Mouse (Mus musculus): ENCODE results near the gene Prpf8. TPM values are rescaled to one million over a fixed set of nuclear protein-coding genes. Genes with fewer than 3 reads are reported as not detected.

The Prpf8 gene
- total RNA-seq, 1 experiment = 256 TPM

GRCm38 (mm10) chr11:75459751-75460102 is 26.9 kb upstream of the Prpf8 start:
- no peaks in the 10 kb centered on the region for H3K9me3 ChIP-seq (ENCODE audit: control insufficient read depth, insufficient read depth, low read depth, low read length)
- TF ChIP-seq HCFC1 (IDR thresholded peaks at IDR 0.05; ENCODE audit: borderline replicate concordance, insufficient read depth, low read length) = no peak
- no peak for TF ChIP-seq ZC3H11A (IDR thresholded peaks at IDR 0.05; ENCODE audit: borderline replicate concordance, low read depth, low read length)
- TF ChIP-seq CHD2 (IDR thresholded peaks at IDR 0.05; ENCODE audit: low read depth, low read length) = no peak
- TF ChIP-seq ZNF384 (IDR thresholded peaks at IDR 0.05; ENCODE audit: low read depth, low read length) = no peak
- TF ChIP-seq MAFK (IDR thresholded peaks at IDR 0.05; ENCODE audit: insufficient read depth, low read depth, low read length) = no peak
- H3K4me3 ChIP-seq (ENCODE audit: insufficient read depth in 1 of 2, low read depth in 1 of 2, low read length in 2 of 2, poor library complexity in 1 of 2, severe bottlenecking in 1 of 2) = peak overlapping the region; percentile 40 to 80
- no peak for DNase-seq (ENCODE audit: low read depth, low spot score)
- H3K9ac ChIP-seq (ENCODE audit: insufficient read depth, low read depth, low read length, poor library complexity, severe bottlenecking) = peak overlapping the region; percentile 69
- H3K27ac ChIP-seq (ENCODE audit: insufficient read depth, low read depth, low read length, poor library complexity, severe bottlenecking) = peak overlapping the region; percentile 84
- peaks cover 2 to 9% of the 10 kb centered on the region in 2 experiments; a peak in 3 of 4 replicates for H3K4me1 ChIP-seq (ENCODE audit: control insufficient read depth in 2 of 2, insufficient read depth in 2 of 2, low read length in 2 of 2, poor library complexity in 1 of 2)
- in situ Hi-C loops (cut with MboI; ENCODE audit: low sequenced_read_pairs in 2 of 2, unreplicated experiment in 2 of 2) = no loop called here
- H3K36me3 ChIP-seq (ENCODE audit: control insufficient read depth, insufficient read depth, low read length, poor library complexity, severe bottlenecking) = no peaks in the 10 kb centered on the region; the same call in 1 of the 2 replicates

- Histone ChIP-seq H3K36me3 (ENCODE audit: control insufficient read depth, insufficient read depth, low read length, poor library complexity, severe bottlenecking) (no peaks in the 10 kb centered on the region; the same call in 1 of the 2 replicates), H3K9ac (ENCODE audit: insufficient read depth, low read depth, low read length, poor library complexity, severe bottlenecking) (peak overlapping the region; percentile 82), H3K4me3 (ENCODE audit: insufficient read depth in 1 of 2, low read depth in 1 of 2, low read length in 2 of 2, poor library complexity in 1 of 2, severe bottlenecking in 1 of 2) (peak overlapping the region; percentile 69 to 80), H3K4me1 (ENCODE audit: control insufficient read depth in 2 of 2, insufficient read depth in 2 of 2, low read length in 2 of 2, poor library complexity in 1 of 2) (peaks cover 2 to 9% of the 10 kb centered on the region in 2 experiments; a peak in 3 of 4 replicates), H3K27ac (ENCODE audit: insufficient read depth, low read depth, low read length, poor library complexity, severe bottlenecking) (peak overlapping the region; percentile 95), H3K9me3 (ENCODE audit: control insufficient read depth, insufficient read depth, low read depth, low read length) (no peaks in the 10 kb centered on the region)
- TF ChIP-seq CHD2 (IDR thresholded peaks at IDR 0.05; ENCODE audit: low read depth, low read length) (peak; percentile 83), ZC3H11A (IDR thresholded peaks at IDR 0.05; ENCODE audit: borderline replicate concordance, low read depth, low read length) (no peak), ZNF384 (IDR thresholded peaks at IDR 0.05; ENCODE audit: low read depth, low read length) (no peak), HCFC1 (IDR thresholded peaks at IDR 0.05; ENCODE audit: borderline replicate concordance, insufficient read depth, low read length) (peak; percentile 64; the same call in 1 of the 2 replicates), MAFK (IDR thresholded peaks at IDR 0.05; ENCODE audit: insufficient read depth, low read depth, low read length) (peak; percentile 100)
- in situ Hi-C loops (cut with MboI; ENCODE audit: low sequenced_read_pairs in 2 of 2, unreplicated experiment in 2 of 2) = no loop called here
- peak; percentile 92 for DNase-seq (ENCODE audit: low read depth, low spot score)
Observed at GRCm38 (mm10) chr11:75460103-75460843, 26.3 kb upstream of the Prpf8 start.

- peak; percentile 99 for DNase-seq (ENCODE audit: low read depth, low spot score)
- Histone ChIP-seq H3K9ac (ENCODE audit: insufficient read depth, low read depth, low read length, poor library complexity, severe bottlenecking) (peak within 1 kb of the TSS; percentile 82), H3K36me3 (ENCODE audit: control insufficient read depth, insufficient read depth, low read length, poor library complexity, severe bottlenecking) (no peaks in the 10 kb centered on the region; the same call in 1 of the 2 replicates), H3K4me1 (ENCODE audit: control insufficient read depth in 2 of 2, insufficient read depth in 2 of 2, low read length in 2 of 2, poor library complexity in 1 of 2) (peaks cover 2 to 9% of the 10 kb centered on the region in 2 experiments; a peak in 3 of 4 replicates), H3K27ac (ENCODE audit: insufficient read depth, low read depth, low read length, poor library complexity, severe bottlenecking) (peak within 1 kb of the TSS; percentile 95), H3K4me3 (ENCODE audit: insufficient read depth in 1 of 2, low read depth in 1 of 2, low read length in 2 of 2, poor library complexity in 1 of 2, severe bottlenecking in 1 of 2) (peak within 1 kb of the TSS; percentile 89 to 93), H3K9me3 (ENCODE audit: control insufficient read depth, insufficient read depth, low read depth, low read length) (no peaks in the 10 kb centered on the region)
- in situ Hi-C loops (cut with MboI; ENCODE audit: low sequenced_read_pairs in 2 of 2, unreplicated experiment in 2 of 2) = no loop called here
- TF ChIP-seq HCFC1 (IDR thresholded peaks at IDR 0.05; ENCODE audit: borderline replicate concordance, insufficient read depth, low read length) (peak; percentile 94), ZC3H11A (IDR thresholded peaks at IDR 0.05; ENCODE audit: borderline replicate concordance, low read depth, low read length) (no peak), CHD2 (IDR thresholded peaks at IDR 0.05; ENCODE audit: low read depth, low read length) (peak; percentile 75; the same call in 1 of the 2 replicates), ZNF384 (IDR thresholded peaks at IDR 0.05; ENCODE audit: low read depth, low read length) (peak; percentile 67), MAFK (IDR thresholded peaks at IDR 0.05; ENCODE audit: insufficient read depth, low read depth, low read length) (peak; percentile 98)
Observed at GRCm38 (mm10) chr11:75460844-75461742, 25.5 kb upstream of the Prpf8 start, which contains the start of gene Tlcd2. Gene Tlcd2, plus strand, starts transcription at chr11:75461715.

- in situ Hi-C loops (cut with MboI; ENCODE audit: low sequenced_read_pairs in 2 of 2, unreplicated experiment in 2 of 2) = no loop called here
- Histone ChIP-seq H3K27ac (ENCODE audit: insufficient read depth, low read depth, low read length, poor library complexity, severe bottlenecking) (peak overlapping the region; percentile 52), H3K36me3 (ENCODE audit: control insufficient read depth, insufficient read depth, low read length, poor library complexity, severe bottlenecking) (no peaks in the 10 kb centered on the region; the same call in 1 of the 2 replicates), H3K4me3 (ENCODE audit: insufficient read depth in 1 of 2, low read depth in 1 of 2, low read length in 2 of 2, poor library complexity in 1 of 2, severe bottlenecking in 1 of 2) (peak overlapping the region; percentile 89 to 93), H3K4me1 (ENCODE audit: control insufficient read depth in 2 of 2, insufficient read depth in 2 of 2, low read length in 2 of 2, poor library complexity in 1 of 2) (peaks cover 2 to 9% of the 10 kb centered on the region in 2 experiments; a peak in 3 of 4 replicates), H3K9me3 (ENCODE audit: control insufficient read depth, insufficient read depth, low read depth, low read length) (no peaks in the 10 kb centered on the region), H3K9ac (ENCODE audit: insufficient read depth, low read depth, low read length, poor library complexity, severe bottlenecking) (peak overlapping the region; percentile 78)
- TF ChIP-seq HCFC1 (IDR thresholded peaks at IDR 0.05; ENCODE audit: borderline replicate concordance, insufficient read depth, low read length) = no peak
- no peak for TF ChIP-seq CHD2 (IDR thresholded peaks at IDR 0.05; ENCODE audit: low read depth, low read length)
- TF ChIP-seq ZNF384 (IDR thresholded peaks at IDR 0.05; ENCODE audit: low read depth, low read length) = no peak
- no peak for TF ChIP-seq MAFK (IDR thresholded peaks at IDR 0.05; ENCODE audit: insufficient read depth, low read depth, low read length)
- TF ChIP-seq ZC3H11A (IDR thresholded peaks at IDR 0.05; ENCODE audit: borderline replicate concordance, low read depth, low read length) = no peak
- DNase-seq (ENCODE audit: low read depth, low spot score) = no peak
Observed at GRCm38 (mm10) chr11:75461743-75462252, 24.8 kb upstream of the Prpf8 start.
